Mouse (Mus musculus) lung, postnatal 36 days (tissue): ENCODE data around the gene Cdkn2aip.

Experiments used
- DNase-seq: peaks from one replicate; pipeline ENCODE4 v3.0.0; 2022; ENCODE audit warnings: mixed read lengths

Gene Cdkn2aip

GRCm38 (mm10) chr8:47713761-47714745 lies at the start of gene Cdkn2aip:
TSS of gene Cdkn2aip (minus strand) at chr8:47713932.
- DNase-seq: peak; percentile 95

- no peak for DNase-seq
Measured at GRCm38 (mm10) chr8:47763194-47763593, 49.5 kb upstream of the Cdkn2aip start.

- no peak for DNase-seq
Measured at GRCm38 (mm10) chr8:47760685-47761084, 47.0 kb upstream of the Cdkn2aip start.

DNA sequence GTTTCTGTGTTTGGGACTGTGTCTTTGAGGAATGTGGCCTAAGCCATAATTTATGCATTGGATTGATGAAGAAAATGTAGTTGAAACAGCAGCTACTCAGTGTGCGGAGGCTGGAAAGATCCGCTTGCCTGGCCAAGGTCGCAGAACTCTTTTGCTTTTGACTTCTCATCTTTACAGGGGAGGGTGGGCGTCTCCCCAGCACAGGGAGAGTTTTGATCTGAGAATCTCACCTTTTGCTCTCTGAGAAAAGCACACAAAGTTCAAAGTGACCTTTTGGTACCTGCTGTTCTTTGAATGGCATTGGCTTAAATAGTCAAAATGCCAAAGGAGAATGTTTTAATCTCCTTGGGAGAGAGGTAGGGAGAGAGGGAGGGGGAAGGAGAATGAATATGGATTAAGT lies 46.5 kb upstream of the Cdkn2aip start:
- no peak for DNase-seq

GRCm38 (mm10) chr8:47753121-47753520 lies 39.4 kb upstream of the Cdkn2aip start:
- no peak for DNase-seq

DNA sequence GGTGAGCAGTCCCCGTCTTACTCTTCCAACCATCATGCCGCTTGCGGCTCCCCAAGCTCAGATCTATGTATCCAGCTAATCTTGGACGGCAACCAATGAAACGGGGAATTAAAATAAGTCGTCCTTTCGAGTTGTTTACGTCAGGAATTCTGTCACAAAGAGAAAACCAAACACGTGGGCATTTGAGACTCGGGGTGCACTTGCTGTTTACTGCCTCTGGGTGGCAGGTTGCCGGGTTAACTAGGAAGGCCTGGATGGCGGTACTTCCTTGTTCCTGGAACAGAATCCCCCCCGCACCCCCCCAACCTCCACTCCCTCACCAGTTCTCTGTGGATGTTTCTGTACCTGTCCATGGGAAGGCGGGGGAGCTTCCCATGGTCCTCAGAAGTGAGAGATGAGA lies 36.4 kb upstream of the Cdkn2aip start:
- peak; percentile 13 for DNase-seq

DNA sequence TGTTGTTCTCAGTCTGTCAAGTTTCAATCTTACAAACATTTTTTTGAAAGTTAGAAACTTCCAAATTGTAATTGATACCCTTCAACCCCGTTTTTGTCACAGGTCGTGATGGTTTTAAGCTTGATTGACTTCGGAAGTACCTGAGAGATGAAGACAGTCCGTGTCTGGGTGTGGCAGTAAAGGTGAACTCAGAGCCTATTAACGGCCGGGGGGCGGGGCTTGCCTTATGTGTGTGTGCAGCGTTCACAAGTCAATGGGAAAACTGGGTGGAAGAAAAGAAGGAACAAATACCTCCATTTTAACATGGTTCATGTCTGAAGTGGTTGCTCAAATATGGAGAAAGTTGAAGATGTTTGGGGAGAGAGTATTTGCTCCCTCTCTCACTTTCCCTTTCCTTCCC lies 35.8 kb upstream of the Cdkn2aip start:
- no peak for DNase-seq

- DNase-seq: no peak
Measured at GRCm38 (mm10) chr8:47746304-47746703, 32.6 kb upstream of the Cdkn2aip start.

DNA sequence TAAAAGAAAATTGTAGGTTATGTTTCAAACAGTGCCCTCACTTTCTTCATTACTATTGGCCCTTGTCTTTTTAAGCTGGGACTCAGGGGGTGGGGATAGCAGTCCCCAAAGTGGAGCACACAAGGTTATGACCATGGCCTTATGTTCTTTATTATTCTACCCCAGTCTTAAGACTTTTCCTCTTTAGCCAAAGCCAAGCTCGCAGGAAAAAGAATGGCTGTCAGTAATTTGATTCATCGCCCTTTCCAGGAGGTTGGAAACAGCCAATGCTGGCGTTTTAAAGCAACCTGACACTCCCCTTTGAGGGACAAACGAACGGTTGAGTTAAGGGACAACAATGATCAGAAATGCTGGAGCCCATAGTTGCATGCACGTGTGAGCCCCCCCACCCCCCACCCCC lies 32.1 kb upstream of the Cdkn2aip start:
- DNase-seq: no peak

GRCm38 (mm10) chr8:47744803-47745202 lies 31.1 kb upstream of the Cdkn2aip start:
- DNase-seq: no peak

- peak; percentile 88 for DNase-seq
Measured at GRCm38 (mm10) chr8:47743419-47743818, 29.7 kb upstream of the Cdkn2aip start.

- no peak for DNase-seq
Measured at GRCm38 (mm10) chr8:47742992-47743391, 29.3 kb upstream of the Cdkn2aip start.

DNA sequence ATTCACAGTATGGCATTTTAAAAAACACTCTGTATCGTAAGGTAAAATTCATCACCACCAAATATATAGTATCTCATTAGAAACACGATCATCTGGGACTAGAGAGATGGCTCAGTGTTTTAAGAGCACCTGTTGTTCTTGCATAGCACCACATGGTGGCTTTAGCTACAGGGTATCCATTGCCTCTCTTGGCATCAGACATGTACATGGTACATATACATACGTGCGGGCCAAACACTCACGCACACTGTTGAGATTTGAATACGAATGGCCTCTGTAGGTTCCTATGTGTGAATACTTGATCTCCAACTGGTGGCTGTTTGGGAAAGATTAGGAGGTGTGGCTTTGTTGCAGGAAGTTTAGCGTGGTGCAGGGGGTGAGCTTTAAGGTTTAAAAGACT lies 28.6 kb upstream of the Cdkn2aip start:
- DNase-seq: no peak

- no peak for DNase-seq
Measured at GRCm38 (mm10) chr8:47737120-47737519, 23.4 kb upstream of the Cdkn2aip start.

- DNase-seq: no peak
Measured at GRCm38 (mm10) chr8:47729324-47729723, 15.6 kb upstream of the Cdkn2aip start.

DNA sequence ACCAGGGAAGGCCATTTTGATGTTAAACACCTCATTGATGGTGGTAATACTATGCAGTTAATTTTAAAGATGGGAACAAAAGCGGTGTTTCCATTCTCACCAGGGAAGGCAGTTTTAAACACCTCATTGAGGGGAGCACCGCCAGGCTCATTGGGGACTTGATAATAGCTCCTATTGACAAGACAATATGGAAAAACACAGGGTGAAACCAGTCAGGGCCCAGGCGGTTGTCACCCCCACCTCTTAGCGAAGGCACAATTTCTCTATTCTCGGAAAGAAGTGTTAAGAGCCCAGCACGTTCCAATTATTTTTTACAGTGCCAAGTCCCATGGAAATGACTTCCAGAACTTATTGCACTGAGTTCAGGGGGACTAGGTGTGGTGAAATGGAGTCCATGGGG lies 13.2 kb upstream of the Cdkn2aip start:
- no peak for DNase-seq

DNA sequence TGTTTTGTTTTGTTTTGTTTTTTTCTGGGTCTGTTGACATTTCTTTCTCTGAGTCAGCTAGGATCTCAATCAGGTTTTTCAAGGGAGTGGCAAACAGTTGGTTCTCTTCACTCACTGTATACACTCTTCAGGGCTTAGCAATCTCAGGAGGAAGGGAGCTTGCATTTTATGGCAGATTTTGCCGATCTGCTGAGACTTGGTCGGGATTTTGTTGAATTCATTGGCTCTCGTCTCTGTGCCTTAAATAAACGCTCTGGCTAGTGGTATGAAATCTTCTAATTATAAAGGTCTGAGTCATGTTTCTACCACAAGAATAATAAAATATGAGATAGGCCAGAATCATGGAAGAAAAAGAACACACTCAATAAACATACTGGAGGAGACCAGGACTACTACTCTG lies 7.9 kb upstream of the Cdkn2aip start:
- DNase-seq: no peak

- DNase-seq: no peak
Measured at GRCm38 (mm10) chr8:47718641-47719040, 4.9 kb upstream of the Cdkn2aip start.

GRCm38 (mm10) chr8:47713171-47713663 lies 515 bp downstream of the Cdkn2aip start:
- peak; percentile 38 for DNase-seq

DNA sequence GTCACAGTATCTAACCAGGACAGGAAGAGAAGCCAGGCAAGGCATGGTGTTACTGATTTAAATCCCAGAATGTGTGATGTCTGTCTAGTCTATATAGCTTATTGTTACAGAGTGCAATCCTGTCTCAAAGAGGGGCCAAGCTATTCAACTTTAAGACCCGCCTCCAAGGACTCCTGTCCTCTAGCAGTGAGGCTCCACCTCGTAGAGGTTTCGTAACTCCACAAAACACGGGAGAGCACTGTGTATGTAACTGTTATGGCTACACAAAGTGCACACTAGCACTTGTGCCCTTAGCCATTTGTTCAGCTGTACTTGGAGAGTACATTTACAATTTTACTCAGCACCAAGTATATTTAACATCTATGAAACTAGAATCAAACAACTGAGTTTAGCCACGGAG lies 5.6 kb downstream of the Cdkn2aip start:
- DNase-seq: peak; percentile 18

- DNase-seq: no peak
Measured at GRCm38 (mm10) chr8:47706746-47707145, 7.0 kb downstream of the Cdkn2aip start.

DNA sequence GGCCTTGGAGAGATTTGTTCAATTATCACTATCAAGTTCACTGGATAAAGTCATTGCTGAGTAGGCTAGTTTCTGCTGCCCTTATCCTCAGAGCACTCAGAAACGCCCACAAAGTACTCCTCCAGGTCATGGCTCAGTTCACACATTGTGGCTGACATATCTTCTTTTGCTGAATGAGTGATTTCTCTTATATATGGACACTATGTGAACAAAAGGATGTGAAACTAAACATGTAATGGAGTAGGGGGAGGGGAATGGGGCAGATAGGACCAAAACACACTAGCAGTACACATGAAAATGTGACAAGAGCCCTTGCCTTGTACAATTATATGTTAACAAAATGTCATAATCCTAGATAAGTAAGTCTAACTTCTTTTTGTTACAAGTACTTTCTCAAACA lies 11.4 kb downstream of the Cdkn2aip start:
- DNase-seq: no peak

- no peak for DNase-seq
Measured at GRCm38 (mm10) chr8:47697696-47698095, 16.0 kb downstream of the Cdkn2aip start.

- no peak for DNase-seq
Measured at GRCm38 (mm10) chr8:47695431-47696105, 18.2 kb downstream of the Cdkn2aip start.
